Mouse (Mus musculus) C2C12 (cell line): ENCODE data around the gene Rbm47.

Experiments
- CEBPB ChIP-seq: IDR thresholded peaks from one replicate; pipeline ENCODE4 v1.6.1; 2011; ENCODE audit warnings: low read depth, mild to moderate bottlenecking, control low read depth, moderate library complexity
- CTCF ChIP-seq: IDR thresholded peaks from one replicate; pipeline ENCODE4 v1.5.1; 2011; ENCODE audit not compliant: control insufficient read depth, insufficient read depth, insufficient read length
- FOSL1 ChIP-seq: IDR thresholded peaks from one replicate; pipeline ENCODE4 v1.8.0; 2011; ENCODE audit warnings: mild to moderate bottlenecking, low read length; ENCODE audit not compliant: poor library complexity, insufficient read depth, severe bottlenecking
- MAX ChIP-seq: IDR thresholded peaks from one replicate; pipeline ENCODE4 v1.6.1; 2011; ENCODE audit warnings: mild to moderate bottlenecking, control low read depth
- MYOD1 ChIP-seq: IDR thresholded peaks from one replicate; pipeline ENCODE4 v1.6.1; 2011; ENCODE audit warnings: low read depth; ENCODE audit not compliant: control insufficient read depth, insufficient read length
- USF1 ChIP-seq: IDR thresholded peaks from one replicate; pipeline ENCODE4 v1.6.1; 2011; ENCODE audit warnings: low read depth, mild to moderate bottlenecking, control low read depth, moderate library complexity

DNA sequence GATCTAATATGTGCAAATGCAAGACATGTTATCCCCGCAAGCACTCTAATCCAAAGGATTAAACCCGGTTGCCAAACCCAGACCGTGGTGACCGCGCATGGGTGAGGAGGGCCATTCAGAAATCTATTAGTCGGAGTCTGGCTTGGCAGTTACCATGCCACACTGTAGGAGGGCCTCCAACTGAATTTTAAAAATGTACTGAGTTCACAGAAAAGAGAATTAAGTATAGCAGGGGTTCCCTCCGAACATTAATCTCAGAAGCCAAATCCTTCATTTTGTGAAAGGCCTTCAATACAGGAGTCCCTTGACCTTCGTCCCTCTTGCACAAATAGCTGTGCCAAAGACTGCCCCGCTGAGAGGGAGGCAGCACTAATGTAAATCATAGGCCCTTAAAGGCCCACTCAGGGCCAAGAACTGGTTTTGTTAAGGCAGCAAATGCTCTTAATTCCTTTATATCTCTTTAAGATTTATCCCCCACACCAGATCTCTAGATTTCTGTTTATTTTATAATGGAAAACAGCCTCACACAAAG is 16.4 kb downstream of the Rbm47 start:
- TF ChIP-seq CTCF (no peak), MAX (no peak), CEBPB (no peak), FOSL1 (no peak), USF1 (no peak), MYOD1 (no peak)
